Mouse (Mus musculus): ENCODE results near the gene Frmd4b. TPM values are rescaled to one million over a fixed set of nuclear protein-coding genes. Genes with fewer than 3 reads are reported as not detected.

Gene Frmd4b
- total and polyA plus RNA-seq, 2 experiments, result 11.9 to 38.0 TPM

- TF ChIP-seq CTCF (IDR thresholded peaks at IDR 0.05; ENCODE audit: low read depth, low read length), result no peak
- no peak for TF ChIP-seq POLR2A (IDR thresholded peaks at IDR 0.05; ENCODE audit: extremely low read depth, insufficient read depth, low read length)
- Histone ChIP-seq H3K79me2 (ENCODE audit: control insufficient read depth, insufficient read depth, low read length) (no peaks in the 10 kb centered on the region), H3K4me1 (ENCODE audit: control insufficient read depth, insufficient read depth, low read length) (peaks cover 9% of the 10 kb centered on the region; the same call in 1 of the 2 replicates), H3K36me3 (ENCODE audit: control insufficient read depth, insufficient read depth, low read length) (no peaks in the 10 kb centered on the region), H3K27me3 (ENCODE audit: control insufficient read depth, insufficient read depth, low read length) (no peaks in the 10 kb centered on the region), H3K4me3 (ENCODE audit: insufficient read depth, low read depth, low read length) (no peak overlapping the region), H3K9ac (ENCODE audit: low read depth, low read length) (no peak overlapping the region), H3K27ac (replicated peaks; ENCODE audit: insufficient read depth, low read depth, low read length) (no peak overlapping the region)
- WGBS, result 74% methylated on average over 3 of the region's 3 CpGs
- no peak for DNase-seq (ENCODE audit: extremely low read depth, low read depth, low spot score)
Measured at GRCm38 (mm10) chr6:97407914-97408313, 209.4 kb downstream of the Frmd4b start.

GRCm38 (mm10) chr6:97407425-97407824 is 209.9 kb downstream of the Frmd4b start:
- 81% methylated on average over 5 of the region's 5 CpGs for WGBS
- Histone ChIP-seq H3K4me1 (ENCODE audit: control insufficient read depth, insufficient read depth, low read length) (peaks cover 9% of the 10 kb centered on the region; the same call in 1 of the 2 replicates), H3K4me3 (ENCODE audit: insufficient read depth, low read depth, low read length) (no peak overlapping the region)

GRCm38 (mm10) chr6:97405311-97405710 is 212.0 kb downstream of the Frmd4b start:
- Histone ChIP-seq H3K4me1 (ENCODE audit: control insufficient read depth, insufficient read depth, low read length) (peaks cover 9% of the 10 kb centered on the region; the same call in 1 of the 2 replicates), H3K79me2 (ENCODE audit: control insufficient read depth, insufficient read depth, low read length) (no peaks in the 10 kb centered on the region), H3K9ac (ENCODE audit: low read depth, low read length) (no peak overlapping the region), H3K27ac (replicated peaks; ENCODE audit: insufficient read depth, low read depth, low read length) (no peak overlapping the region), H3K27me3 (ENCODE audit: control insufficient read depth, insufficient read depth, low read length) (no peaks in the 10 kb centered on the region), H3K36me3 (ENCODE audit: control insufficient read depth, insufficient read depth, low read length) (no peaks in the 10 kb centered on the region), H3K4me3 (ENCODE audit: insufficient read depth, low read depth, low read length) (no peak overlapping the region)
- 64% methylated on average over 7 of the region's 7 CpGs for WGBS
- DNase-seq (ENCODE audit: extremely low read depth, low read depth, low spot score), result no peak
- no peak for TF ChIP-seq CTCF (IDR thresholded peaks at IDR 0.05; ENCODE audit: low read depth, low read length)
- no peak for TF ChIP-seq POLR2A (IDR thresholded peaks at IDR 0.05; ENCODE audit: extremely low read depth, insufficient read depth, low read length)

More at GRCm38 (mm10) chr6:97407425-97407824, 209.9 kb downstream of the Frmd4b start:
- no peak for DNase-seq (ENCODE audit: extremely low read depth, low read depth, low spot score)
- no peak overlapping the region for H3K9ac ChIP-seq (ENCODE audit: low read depth, low read length)
- no peaks in the 10 kb centered on the region for H3K36me3 ChIP-seq (ENCODE audit: control insufficient read depth, insufficient read depth, low read length)
- TF ChIP-seq POLR2A (IDR thresholded peaks at IDR 0.05; ENCODE audit: extremely low read depth, insufficient read depth, low read length) (no peak), CTCF (IDR thresholded peaks at IDR 0.05; ENCODE audit: low read depth, low read length) (no peak)
- H3K79me2 ChIP-seq (ENCODE audit: control insufficient read depth, insufficient read depth, low read length), result no peaks in the 10 kb centered on the region
- no peaks in the 10 kb centered on the region for H3K27me3 ChIP-seq (ENCODE audit: control insufficient read depth, insufficient read depth, low read length)
- no peak overlapping the region for H3K27ac ChIP-seq (replicated peaks; ENCODE audit: insufficient read depth, low read depth, low read length)

GRCm38 (mm10) chr6:97402822-97403472 is 214.4 kb downstream of the Frmd4b start:
- 85% methylated on average over 10 of the region's 10 CpGs for WGBS
- peaks cover 3% of the 10 kb centered on the region for H3K4me1 ChIP-seq (ENCODE audit: control insufficient read depth, insufficient read depth, low read length)
- H3K27me3 ChIP-seq (ENCODE audit: control insufficient read depth, insufficient read depth, low read length), result no peaks in the 10 kb centered on the region
- no peak overlapping the region for H3K4me3 ChIP-seq (ENCODE audit: insufficient read depth, low read depth, low read length)
- H3K79me2 ChIP-seq (ENCODE audit: control insufficient read depth, insufficient read depth, low read length), result no peaks in the 10 kb centered on the region
- DNase-seq (ENCODE audit: extremely low read depth, low read depth, low spot score), result no peak
- H3K36me3 ChIP-seq (ENCODE audit: control insufficient read depth, insufficient read depth, low read length), result no peaks in the 10 kb centered on the region
- H3K9ac ChIP-seq (ENCODE audit: low read depth, low read length), result no peak overlapping the region
- H3K27ac ChIP-seq (replicated peaks; ENCODE audit: insufficient read depth, low read depth, low read length), result no peak overlapping the region
- TF ChIP-seq CTCF (IDR thresholded peaks at IDR 0.05; ENCODE audit: low read depth, low read length) (no peak), POLR2A (IDR thresholded peaks at IDR 0.05; ENCODE audit: extremely low read depth, insufficient read depth, low read length) (no peak)

DNA sequence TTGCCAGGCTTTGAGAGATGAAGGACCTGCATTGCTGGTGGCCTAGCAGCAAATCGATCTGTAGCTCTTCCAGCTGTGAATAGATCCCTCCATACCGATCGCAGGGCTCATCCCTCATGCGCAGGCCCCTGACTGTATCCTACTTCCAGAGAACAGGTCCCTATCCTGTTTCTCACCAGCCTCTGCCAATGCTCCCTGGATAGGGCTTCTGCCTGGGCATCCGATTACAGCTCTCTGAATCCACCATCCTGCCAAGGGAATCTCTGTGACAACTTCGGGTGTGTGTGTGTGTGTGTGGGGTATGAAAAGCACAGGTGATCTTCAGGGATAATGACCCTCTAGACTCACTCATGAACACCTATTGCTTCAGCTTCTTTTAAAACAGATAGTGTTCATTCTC is 216.9 kb downstream of the Frmd4b start:
- no peak for TF ChIP-seq POLR2A (IDR thresholded peaks at IDR 0.05; ENCODE audit: extremely low read depth, insufficient read depth, low read length)
- no peak for TF ChIP-seq CTCF (IDR thresholded peaks at IDR 0.05; ENCODE audit: low read depth, low read length)
- 89% methylated on average over 6 of the region's 6 CpGs for WGBS
- no peak overlapping the region for H3K27ac ChIP-seq (replicated peaks; ENCODE audit: insufficient read depth, low read depth, low read length)

GRCm38 (mm10) chr6:97397935-97398334 is 219.4 kb downstream of the Frmd4b start:
- Histone ChIP-seq H3K36me3 (ENCODE audit: control insufficient read depth, insufficient read depth, low read length) (no peaks in the 10 kb centered on the region), H3K27me3 (ENCODE audit: control insufficient read depth, insufficient read depth, low read length) (no peaks in the 10 kb centered on the region), H3K27ac (replicated peaks; ENCODE audit: insufficient read depth, low read depth, low read length) (no peak overlapping the region), H3K9ac (ENCODE audit: low read depth, low read length) (no peak overlapping the region), H3K79me2 (ENCODE audit: control insufficient read depth, insufficient read depth, low read length) (no peaks in the 10 kb centered on the region), H3K4me1 (ENCODE audit: control insufficient read depth, insufficient read depth, low read length) (peaks cover 3% of the 10 kb centered on the region), H3K4me3 (ENCODE audit: insufficient read depth, low read depth, low read length) (no peak overlapping the region)
- 89% methylated on average over 4 of the region's 4 CpGs for WGBS
- TF ChIP-seq POLR2A (IDR thresholded peaks at IDR 0.05; ENCODE audit: extremely low read depth, insufficient read depth, low read length) (no peak), CTCF (IDR thresholded peaks at IDR 0.05; ENCODE audit: low read depth, low read length) (no peak)
- no peak for DNase-seq (ENCODE audit: extremely low read depth, low read depth, low spot score)

More for the DNA sequence above, 216.9 kb downstream of the Frmd4b start:
- Histone ChIP-seq H3K9ac (ENCODE audit: low read depth, low read length) (no peak overlapping the region), H3K36me3 (ENCODE audit: control insufficient read depth, insufficient read depth, low read length) (no peaks in the 10 kb centered on the region), H3K79me2 (ENCODE audit: control insufficient read depth, insufficient read depth, low read length) (no peaks in the 10 kb centered on the region), H3K4me3 (ENCODE audit: insufficient read depth, low read depth, low read length) (no peak overlapping the region), H3K4me1 (ENCODE audit: control insufficient read depth, insufficient read depth, low read length) (peaks cover 3% of the 10 kb centered on the region), H3K27me3 (ENCODE audit: control insufficient read depth, insufficient read depth, low read length) (no peaks in the 10 kb centered on the region)
- DNase-seq (ENCODE audit: extremely low read depth, low read depth, low spot score), result no peak

Measured in liver, adult 2 months (tissue).